Mouse (Mus musculus) liver, postnatal 0 days (tissue): ENCODE measurements around the gene Dnm3.

Experiments
- CTCF ChIP-seq: sonication (generic); IDR thresholded peaks from 2 replicates; pipeline ENCODE4 v1.5.1; 2016; ENCODE audit warnings: antibody characterized with exemption, low read depth
- EP300 ChIP-seq: IDR thresholded peaks from 2 replicates; pipeline ENCODE4 v1.6.1; 2016; ENCODE audit warnings: antibody characterized with exemption, low read depth, mild to moderate bottlenecking

GRCm38 (mm10) chr1:161972233-161972632 lies 505.6 kb downstream of the Dnm3 start:
- TF ChIP-seq CTCF (no peak), EP300 (no peak)
